Mouse (Mus musculus): ENCODE measurements around the gene Vmn1r100.
"Not testable (repeated sequence)": the region's sequence is repeated elsewhere in the genome, so short reads cannot be mapped to it uniquely, and the experiment has no call there.

Vmn1r100 gene

DNA sequence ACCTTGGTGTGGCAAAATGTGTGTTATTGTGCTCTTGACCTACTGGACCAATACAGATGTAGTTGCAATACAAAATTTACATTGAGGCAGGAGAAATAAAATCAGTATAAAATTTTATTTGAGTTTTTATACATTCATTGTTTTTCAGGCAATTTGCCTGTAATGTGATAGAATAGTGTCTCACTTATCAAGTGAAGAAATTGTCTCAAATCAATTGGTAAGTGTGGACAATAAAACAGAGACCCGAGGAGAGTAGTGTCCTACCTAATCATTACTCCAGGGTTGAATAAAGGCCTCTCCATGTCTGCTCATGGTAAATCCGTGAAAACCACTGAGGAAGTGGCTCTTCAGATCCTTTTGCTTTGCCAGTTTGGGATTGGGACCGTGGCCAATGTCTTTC lies at the start of gene Vmn1r100:
Vmn1r100 (plus strand) TSS at position 301 of the 400 bp plus-strand sequence.
- DNase-seq, result not testable (repeated sequence)

GRCm38 (mm10) chr7:20375310-20375709 lies 42.4 kb upstream of the Vmn1r100 start, which contains the start of gene Gm5728:
Gm5728 (minus strand) TSS chr7:20375410.
- DNase-seq, result not testable (repeated sequence)

- DNase-seq, result not testable (repeated sequence)
Observed at GRCm38 (mm10) chr7:20442493-20442892, 24.8 kb downstream of the Vmn1r100 start, which contains the start of gene Vmn1r101. Vmn1r101 (minus strand) TSS chr7:20442593.
